10 mouse cellular contexts compared by ENCODE assay signal in genomic region chr13:21981803-21982193, GRCm38 (mm10). TPM values are rescaled to one million over a fixed set of nuclear protein-coding genes. Genes with fewer than 3 reads are reported as not detected.
DNase-seq lines count a peak whose midpoint lies in the region; ATAC-seq and TF ChIP-seq lines count a peak whose summit lies in the region.
"Had no signal": no experiment of that assay in that cellular context is flagged by ENCODE, and none has a peak within 500 bp of the region (broad histone marks: within the 10 kb centered on the region; RNA-seq: fewer than 3 reads in every experiment).

No protein-coding gene starts in this region.

- no peak overlapping the region for H3K27ac ChIP-seq in thymus, adult 2 months (ENCODE audit: control insufficient read depth, insufficient read depth, low read length)
- H3K27ac ChIP-seq in liver, embryonic 15.5 days (replicated peaks): no peak overlapping the region
- H3K27ac ChIP-seq: macrophage had no signal

- intact Hi-C loops in left cerebral cortex, postnatal 14 days (cut with DNase I): no loop called here

- WGBS in thymus, adult 2 months: 50% methylated on average over 17 of the region's 17 CpGs
- 12% methylated on average over 17 of the region's 17 CpGs for WGBS in liver, embryonic 15.5 days (ENCODE audit: insufficient replicate concordance)

- peak; percentile 26; the same call in 1 of the 2 replicates for ATAC-seq in frontal cortex, adult (ENCODE audit: low TSS enrichment)
- no peak for ATAC-seq in liver, embryonic 15.5 days (ENCODE audit: insufficient read depth)

- no peak for DNase-seq in frontal cortex, postnatal 25 days (ENCODE audit: low spot score in 2 of 2)
- no peak for DNase-seq in thymus, adult 2 months
- no peak for DNase-seq in thymus, postnatal 10 days (ENCODE audit: low spot score in 2 of 2)
- no peak for DNase-seq in left cerebral cortex, postnatal 14 days (ENCODE audit: low spot score in 2 of 2)
- DNase-seq in frontal cortex, postnatal 36 days (ENCODE audit: low spot score in 2 of 2): no peak
- no peak for DNase-seq in urinary bladder, adult 2 months (ENCODE audit: low spot score)

- no peak for TF ChIP-seq POLR2A in thymus, adult 2 months (IDR thresholded peaks at IDR 0.05; ENCODE audit: control insufficient read depth, extremely low read depth, insufficient read depth, low read length, poor library complexity)

- peak overlapping the region; percentile 35 for H3K4me3 ChIP-seq in thymus, adult 2 months (ENCODE audit: control insufficient read depth, insufficient read depth, low read length)
- peak overlapping the region; percentile 54 for H3K4me3 ChIP-seq in liver, embryonic 15.5 days (replicated peaks)

- H3K4me2 ChIP-seq in liver, embryonic 15.5 days: peak overlapping the region; percentile 73

- H3K9me3 ChIP-seq in liver, embryonic 15.5 days (replicated peaks): no peaks in the 10 kb centered on the region

- H3K27me3 ChIP-seq in thymus, adult 2 months (ENCODE audit: control insufficient read depth, insufficient read depth, low read length): peaks cover 9% of the 10 kb centered on the region; the same call in 1 of the 2 replicates
- H3K27me3 ChIP-seq in liver, embryonic 15.5 days: peaks cover 85% of the 10 kb centered on the region

- peaks cover 11% of the 10 kb centered on the region for H3K4me1 ChIP-seq in thymus, adult 2 months (replicated peaks; ENCODE audit: control insufficient read depth, insufficient read depth, low read length)
- H3K4me1 ChIP-seq in liver, embryonic 15.5 days (replicated peaks): peaks cover 11% of the 10 kb centered on the region

- H3K36me3 ChIP-seq in thymus, adult 2 months (ENCODE audit: control insufficient read depth, insufficient read depth, low read length): no peaks in the 10 kb centered on the region
- H3K36me3 ChIP-seq in liver, embryonic 15.5 days (replicated peaks): no peaks in the 10 kb centered on the region

- H3K9ac ChIP-seq in liver, embryonic 15.5 days: peak overlapping the region; percentile 8; the same call in 1 of the 2 replicates

- no peak for TF ChIP-seq CTCF in thymus, adult 2 months (IDR thresholded peaks at IDR 0.05; ENCODE audit: borderline replicate concordance, control insufficient read depth, extremely low read depth, insufficient read depth, low read length, poor library complexity)

RNA-seq across cellular contexts. Expression of gene Pom121l2, which starts 0.8 kb away (rescaled TPM):
- polyA plus RNA-seq in thymus, adult 2 months (2012; rRNA removed): 0.08 and 0.23 TPM in 2 replicates
- not detected in 2 replicates for polyA plus RNA-seq in liver, embryonic 15.5 days (2015; fragmentation: Nextera tagmentation; extraction: Ambion mirVana)
- under 1 TPM in 1 of 2 experiments, not detected in 1; 0.23 TPM for total RNA-seq in left cerebral cortex, postnatal 14 days (2021)
- not detected in 2 replicates for polyA plus RNA-seq in urinary bladder, adult 2 months (2012; rRNA removed)
- polyA plus RNA-seq: C2C12, macrophage had no signal

RNA-seq across cellular contexts. Expression of gene Prss16, which starts 27.7 kb away (rescaled TPM):
- 640 and 1,004 TPM in 2 replicates for polyA plus RNA-seq in thymus, adult 2 months (2012; rRNA removed)
- polyA plus RNA-seq in liver, embryonic 15.5 days (2015; fragmentation: Nextera tagmentation; extraction: Ambion mirVana): 0.62 and 1.0 TPM in 2 replicates
- under 1 TPM in 1 of 2 experiments, not detected in 1; 0.19 TPM for total RNA-seq in left cerebral cortex, postnatal 14 days (2021)
- 0.52 and 0.73 TPM in 2 replicates for polyA plus RNA-seq in urinary bladder, adult 2 months (2012; rRNA removed)

RNA-seq across cellular contexts. Expression of gene Zfp184, which starts 36.9 kb away (rescaled TPM):
- polyA plus RNA-seq in thymus, adult 2 months (2012; rRNA removed): 1.1 and 1.6 TPM in 2 replicates
- polyA plus RNA-seq in liver, embryonic 15.5 days (2015; fragmentation: Nextera tagmentation; extraction: Ambion mirVana): 0.59 and 0.71 TPM in 2 replicates
- 1 to 10 TPM; 2.8 to 4.0 TPM for total RNA-seq in left cerebral cortex, postnatal 14 days (2021)
- 1.7 TPM in 2 replicates for polyA plus RNA-seq in urinary bladder, adult 2 months (2012; rRNA removed)

RNA-seq across cellular contexts. Expression of gene Hist1h2ah, which starts 53.6 kb away (rescaled TPM):
- polyA plus RNA-seq in thymus, adult 2 months (2012; rRNA removed): 248 and 460 TPM in 2 replicates
- polyA plus RNA-seq in liver, embryonic 15.5 days (2015; fragmentation: Nextera tagmentation; extraction: Ambion mirVana): 9.5 and 11.4 TPM in 2 replicates
- 10 to 100 TPM; 38.2 to 41.7 TPM for total RNA-seq in left cerebral cortex, postnatal 14 days (2021)
- 0.46 TPM in 1 of 2 replicates, not detected in the other for polyA plus RNA-seq in urinary bladder, adult 2 months (2012; rRNA removed)
- polyA plus RNA-seq: macrophage had no signal

RNA-seq across cellular contexts. Expression of gene Hist1h2bk, which starts 53.9 kb away (rescaled TPM):
- 322 and 402 TPM in 2 replicates for polyA plus RNA-seq in thymus, adult 2 months (2012; rRNA removed)
- polyA plus RNA-seq in liver, embryonic 15.5 days (2015; fragmentation: Nextera tagmentation; extraction: Ambion mirVana): 4.4 and 5.4 TPM in 2 replicates
- total RNA-seq in left cerebral cortex, postnatal 14 days (2021): 10 to 100 TPM; 21.5 to 26.9 TPM
- polyA plus RNA-seq in urinary bladder, adult 2 months (2012; rRNA removed): 0.18 and 0.74 TPM in 2 replicates
- polyA plus RNA-seq: macrophage had no signal

Comparison
In these comparisons a context has a peak if more than half of its experiments do, and no peak if none do; other contexts are left out.
1. RNA of gene Prss16, which starts 27.7 kb away (polyA plus RNA-seq): 640 to 1,004 TPM in thymus, adult 2 months; 0.62 to 1.0 TPM in liver, embryonic 15.5 days and 0.52 to 0.73 TPM in urinary bladder, adult 2 months; every median in the first group is over 100 times any median in the second.